Mouse (Mus musculus) ovary, postnatal 14 days (tissue): ENCODE measurements around the gene Il34.

Experiments
- DNase-seq: peaks from one replicate; pipeline ENCODE4 v3.0.0; 2022; ENCODE audit warnings: low spot score

Gene Il34

GRCm38 (mm10) chr8:110738591-110739195 lies 67.0 kb downstream of the Il34 start:
- DNase-seq = no peak

- no peak for DNase-seq
Measured at GRCm38 (mm10) chr8:110733036-110733435, 72.7 kb downstream of the Il34 start.

GRCm38 (mm10) chr8:110731346-110731859 lies 74.3 kb downstream of the Il34 start:
- DNase-seq = no peak

- peak; percentile 57 for DNase-seq
Measured at GRCm38 (mm10) chr8:110726893-110727292, 78.8 kb downstream of the Il34 start.

- no peak for DNase-seq
Measured at GRCm38 (mm10) chr8:110725084-110725838, 80.5 kb downstream of the Il34 start.

- DNase-seq = no peak
Measured at GRCm38 (mm10) chr8:110724493-110724892, 81.2 kb downstream of the Il34 start.

- no peak for DNase-seq
Measured at GRCm38 (mm10) chr8:110722414-110723011, 83.2 kb downstream of the Il34 start.

- peak; percentile 34 for DNase-seq
Measured at GRCm38 (mm10) chr8:110721606-110722413, 83.9 kb downstream of the Il34 start.

- peak; percentile 71 for DNase-seq
Measured at GRCm38 (mm10) chr8:110720685-110721598, 84.8 kb downstream of the Il34 start, which contains the start of gene Mtss1l. Mtss1l (plus strand) TSS chr8:110721476.

- no peak for DNase-seq
Measured at GRCm38 (mm10) chr8:110719898-110720653, 85.6 kb downstream of the Il34 start.

GRCm38 (mm10) chr8:110718969-110719670 lies 86.6 kb downstream of the Il34 start:
- peak; percentile 46 for DNase-seq

GRCm38 (mm10) chr8:110718209-110718968 lies 87.3 kb downstream of the Il34 start:
- DNase-seq = no peak

- no peak for DNase-seq
Measured at GRCm38 (mm10) chr8:110717131-110717530, 88.6 kb downstream of the Il34 start.

GRCm38 (mm10) chr8:110716075-110716474 lies 89.6 kb downstream of the Il34 start:
- no peak for DNase-seq

- DNase-seq = no peak
Measured at GRCm38 (mm10) chr8:110714827-110715519, 90.8 kb downstream of the Il34 start.

GRCm38 (mm10) chr8:110713073-110713472 lies 92.7 kb downstream of the Il34 start:
- no peak for DNase-seq

GRCm38 (mm10) chr8:110711271-110711934 lies 94.3 kb downstream of the Il34 start:
- DNase-seq = no peak

- DNase-seq = no peak
Measured at GRCm38 (mm10) chr8:110710593-110710992, 95.1 kb downstream of the Il34 start.
